Mouse (Mus musculus) brown adipose tissue, adult 24 weeks (tissue): ENCODE data around the gene Lrrc38. TPM values are rescaled to one million over a fixed set of nuclear protein-coding genes. Genes with fewer than 3 reads are reported as not detected.
"Not testable (repeated sequence)": the region's sequence is repeated elsewhere in the genome, so short reads cannot be mapped to it uniquely, and the experiment has no call there.

Experiments
- H3K27ac ChIP-seq: fragments of 200-500 bp; replicated peaks from 2 replicates; pipeline ENCODE4 v1.5.1; 2012; ENCODE audit warnings: low read depth, mild to moderate bottlenecking, low read length
- H3K4me1 ChIP-seq: fragments of 200-500 bp; 2 replicates; pipeline ENCODE4 v1.6.1; 2012; ENCODE audit warnings: low read length, mixed read lengths; ENCODE audit not compliant: control insufficient read depth, insufficient read depth, insufficient read length
- H3K4me3 ChIP-seq: fragments of 200-500 bp; 2 replicates; pipeline ENCODE4 v1.5.1; 2012; ENCODE audit warnings: low read depth, mild to moderate bottlenecking, low read length, moderate library complexity; ENCODE audit not compliant: insufficient read depth
- polyA plus RNA-seq: library from polyadenylated mRNA; stranded (reverse); fragments of >200 nt; gene quantifications from 2 replicates; pipeline ENCODE4 v1.2.4, GENCODE M21; 2012; ENCODE audit not compliant: missing spikeins, insufficient read depth, insufficient read length

The Lrrc38 gene
- polyA plus RNA-seq, 1 experiment: 0.59 TPM

- H3K4me3 ChIP-seq: no peak overlapping the region
- no peak overlapping the region for H3K27ac ChIP-seq
- no peaks in the 10 kb centered on the region for H3K4me1 ChIP-seq
These were observed 15.4 kb upstream of the Lrrc38 start for GRCm38 (mm10) chr4:143334145-143334544.

GRCm38 (mm10) chr4:143334995-143335394 lies 14.6 kb upstream of the Lrrc38 start:
- Histone ChIP-seq H3K4me3 (no peak overlapping the region), H3K4me1 (no peaks in the 10 kb centered on the region), H3K27ac (no peak overlapping the region)

GRCm38 (mm10) chr4:143336096-143336495 lies 13.5 kb upstream of the Lrrc38 start:
- no peak overlapping the region for H3K4me3 ChIP-seq
- H3K27ac ChIP-seq: no peak overlapping the region
- H3K4me1 ChIP-seq: no peaks in the 10 kb centered on the region

GRCm38 (mm10) chr4:143339808-143340207 lies 9.7 kb upstream of the Lrrc38 start:
- Histone ChIP-seq H3K4me3 (no peak overlapping the region), H3K4me1 (no peaks in the 10 kb centered on the region)

GRCm38 (mm10) chr4:143341470-143341869 lies 8.1 kb upstream of the Lrrc38 start:
- Histone ChIP-seq H3K4me1 (no peaks in the 10 kb centered on the region), H3K4me3 (no peak overlapping the region), H3K27ac (no peak overlapping the region)

More at GRCm38 (mm10) chr4:143339808-143340207, 9.7 kb upstream of the Lrrc38 start:
- no peak overlapping the region for H3K27ac ChIP-seq

- H3K4me1 ChIP-seq: not testable (repeated sequence)
These were observed 4.1 kb upstream of the Lrrc38 start for GRCm38 (mm10) chr4:143345491-143345890.

GRCm38 (mm10) chr4:143348678-143349077 lies 879 bp upstream of the Lrrc38 start:
- no peaks in the 10 kb centered on the region for H3K4me1 ChIP-seq
- H3K27ac ChIP-seq: no peak overlapping the region
- H3K4me3 ChIP-seq: no peak overlapping the region

More at GRCm38 (mm10) chr4:143345491-143345890, 4.1 kb upstream of the Lrrc38 start:
- H3K27ac ChIP-seq, H3K4me3 ChIP-seq: not testable (repeated sequence)

- no peaks in the 10 kb centered on the region for H3K4me1 ChIP-seq
These were observed 774 bp downstream of the Lrrc38 start for GRCm38 (mm10) chr4:143350047-143351015.

GRCm38 (mm10) chr4:143352301-143352700 lies 2.7 kb downstream of the Lrrc38 start:
- Histone ChIP-seq H3K4me3 (no peak overlapping the region), H3K4me1 (no peaks in the 10 kb centered on the region), H3K27ac (no peak overlapping the region)

More at GRCm38 (mm10) chr4:143350047-143351015, 774 bp downstream of the Lrrc38 start:
- peak overlapping the region; percentile 12; the same call in 1 of the 2 replicates for H3K4me3 ChIP-seq
- H3K27ac ChIP-seq: no peak overlapping the region

- Histone ChIP-seq H3K4me1 (no peaks in the 10 kb centered on the region), H3K4me3 (no peak overlapping the region), H3K27ac (no peak overlapping the region)
These were observed 12.0 kb downstream of the Lrrc38 start for GRCm38 (mm10) chr4:143361520-143361919.

GRCm38 (mm10) chr4:143366415-143367041 lies 17.0 kb downstream of the Lrrc38 start:
- H3K4me1 ChIP-seq: no peaks in the 10 kb centered on the region
- no peak overlapping the region for H3K27ac ChIP-seq
- H3K4me3 ChIP-seq: no peak overlapping the region

GRCm38 (mm10) chr4:143379480-143379879 lies 29.9 kb downstream of the Lrrc38 start:
- H3K4me1 ChIP-seq: no peaks in the 10 kb centered on the region
- H3K4me3 ChIP-seq: no peak overlapping the region
- H3K27ac ChIP-seq: no peak overlapping the region

- H3K4me1 ChIP-seq: no peaks in the 10 kb centered on the region
- H3K27ac ChIP-seq: no peak overlapping the region
- no peak overlapping the region for H3K4me3 ChIP-seq
These were observed 30.6 kb downstream of the Lrrc38 start for GRCm38 (mm10) chr4:143379931-143380715.

- Histone ChIP-seq H3K4me3 (no peak overlapping the region), H3K4me1 (no peaks in the 10 kb centered on the region), H3K27ac (no peak overlapping the region)
These were observed 31.1 kb downstream of the Lrrc38 start for GRCm38 (mm10) chr4:143380716-143381004.

GRCm38 (mm10) chr4:143382163-143382562 lies 32.6 kb downstream of the Lrrc38 start:
- Histone ChIP-seq H3K27ac (no peak overlapping the region), H3K4me3 (no peak overlapping the region), H3K4me1 (no peaks in the 10 kb centered on the region)
